Mouse (Mus musculus) embryonic fibroblast, embryonic 13.5 days (primary cell): ENCODE data around the gene Cep162. TPM values are rescaled to one million over a fixed set of nuclear protein-coding genes. Genes with fewer than 3 reads are reported as not detected.

Experiments used
- H3K27ac ChIP-seq: 2 replicates; pipeline ENCODE4 v1.5.1; 2012; ENCODE audit warnings: low read length, control low read depth, inconsistent platforms; ENCODE audit not compliant: insufficient read depth
- H3K4me1 ChIP-seq: 2 replicates; pipeline ENCODE4 v1.6.1; 2011; ENCODE audit warnings: low read length; ENCODE audit not compliant: control insufficient read depth, insufficient read depth
- H3K4me3 ChIP-seq: 2 replicates; pipeline ENCODE4 v1.5.1; 2011; ENCODE audit warnings: mild to moderate bottlenecking, control low read depth, low read length; ENCODE audit not compliant: insufficient read depth
- CTCF ChIP-seq: IDR thresholded peaks from 2 replicates; pipeline ENCODE4 v1.5.1; 2011; ENCODE audit warnings: mild to moderate bottlenecking, control low read depth, low read length, moderate library complexity, borderline replicate concordance; ENCODE audit not compliant: insufficient read depth
- POLR2A ChIP-seq: IDR thresholded peaks from 2 replicates; pipeline ENCODE4 v1.6.1; 2011; ENCODE audit warnings: low read depth, mild to moderate bottlenecking, control low read depth, low read length, moderate library complexity
- polyA plus RNA-seq: library from polyadenylated mRNA; stranded (reverse); fragments of >200 nt; gene quantifications from 2 replicates; pipeline ENCODE4 v1.2.4, GENCODE M21; 2011; ENCODE audit warnings: low read depth; ENCODE audit not compliant: missing spikeins, insufficient read length

The Cep162 gene
- polyA plus RNA-seq, 1 experiment: 13.9 TPM

DNA sequence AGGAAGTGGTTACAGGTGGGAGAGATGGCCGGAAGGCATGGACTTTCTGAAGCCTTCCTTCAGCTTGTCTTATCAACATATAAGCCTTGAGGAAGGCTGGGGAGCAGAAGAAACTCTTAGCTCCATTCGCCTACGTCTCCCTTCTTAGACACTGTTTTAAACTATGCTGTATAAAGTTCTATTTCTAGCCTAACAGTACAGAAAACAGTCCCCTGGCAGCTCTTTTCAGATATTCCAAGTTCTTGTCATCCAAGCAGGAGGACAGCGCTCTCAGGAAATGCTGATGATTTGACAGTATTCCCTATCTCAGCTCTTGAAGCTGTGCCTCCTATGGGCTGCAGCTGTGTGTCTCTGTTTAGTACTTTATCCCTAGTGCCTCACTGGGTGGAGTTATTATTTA, 54.4 kb downstream of the Cep162 start:
- H3K4me3 ChIP-seq: no peak overlapping the region
- TF ChIP-seq CTCF (no peak), POLR2A (no peak)
- H3K27ac ChIP-seq: no peak overlapping the region

GRCm38 (mm10) chr9:87200426-87200825, 54.9 kb downstream of the Cep162 start:
- H3K4me3 ChIP-seq: no peak overlapping the region
- H3K4me1 ChIP-seq: no peaks in the 10 kb centered on the region
- TF ChIP-seq CTCF: no peak
- no peak for TF ChIP-seq POLR2A
- no peak overlapping the region for H3K27ac ChIP-seq

More for the DNA sequence above, 54.4 kb downstream of the Cep162 start:
- H3K4me1 ChIP-seq: no peaks in the 10 kb centered on the region

DNA sequence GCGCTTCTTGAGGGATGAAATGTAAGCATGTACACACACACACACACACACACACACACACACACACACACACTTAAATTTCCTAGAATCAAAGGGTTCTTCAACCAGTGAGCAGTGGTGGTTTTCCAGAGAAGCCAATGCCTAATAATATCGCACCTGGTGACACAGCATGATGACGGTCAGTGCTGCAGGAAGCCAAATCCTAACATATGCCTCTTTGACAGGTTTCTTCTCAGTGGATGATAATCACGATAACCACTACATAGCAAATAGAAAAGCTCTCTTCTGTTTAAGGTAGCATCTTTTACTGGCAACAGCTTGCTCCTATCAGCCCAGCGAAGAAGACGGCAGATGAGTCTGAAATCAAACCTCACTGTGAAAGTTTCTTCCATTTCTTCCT, 57.3 kb downstream of the Cep162 start:
- no peaks in the 10 kb centered on the region; the same call in 1 of the 2 replicates for H3K4me1 ChIP-seq

DNA sequence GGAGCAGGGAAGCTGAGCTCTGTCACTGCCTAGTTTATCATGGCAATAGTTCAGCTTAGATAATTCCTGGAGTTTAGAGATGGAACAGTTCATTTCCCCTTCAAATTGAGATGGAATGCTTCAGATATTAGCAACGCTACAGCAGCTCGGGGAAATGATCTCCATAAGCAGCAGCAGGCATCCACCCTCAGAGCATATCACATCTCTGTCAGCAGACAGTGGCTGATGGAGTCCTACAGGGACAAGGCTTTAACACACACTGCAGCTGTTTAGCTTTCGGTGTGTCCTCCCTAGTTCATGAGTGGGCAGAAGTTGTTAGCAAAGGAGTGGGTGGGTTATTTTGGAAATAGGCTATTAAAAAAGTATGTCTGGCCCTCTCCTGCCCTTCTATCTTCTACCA, 58.1 kb downstream of the Cep162 start:
- TF ChIP-seq CTCF (no peak), POLR2A (no peak)
- no peak overlapping the region for H3K27ac ChIP-seq
- H3K4me1 ChIP-seq: no peaks in the 10 kb centered on the region; the same call in 1 of the 2 replicates
- H3K4me3 ChIP-seq: no peak overlapping the region

More for the DNA sequence above, 57.3 kb downstream of the Cep162 start:
- no peak for TF ChIP-seq POLR2A
- TF ChIP-seq CTCF: no peak
- Histone ChIP-seq H3K27ac (no peak overlapping the region), H3K4me3 (no peak overlapping the region)

DNA sequence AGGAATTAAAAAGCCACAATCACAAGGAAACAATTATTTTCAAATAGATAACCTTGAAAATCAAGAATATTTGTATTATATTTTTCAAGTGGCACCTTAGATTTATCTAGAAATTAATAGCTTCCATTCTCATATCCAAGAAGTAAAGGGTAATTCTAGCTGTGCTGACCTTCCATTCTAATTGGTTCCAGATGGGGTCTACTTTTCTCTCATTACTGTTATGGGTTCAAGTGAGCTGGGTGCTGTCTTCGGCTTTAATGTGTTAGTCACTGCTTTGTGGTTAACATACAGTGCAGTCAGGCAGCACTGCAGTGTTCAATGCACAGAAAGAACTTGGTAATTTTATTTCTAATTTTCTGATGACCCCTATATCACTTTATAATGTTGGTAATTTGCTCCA, 61.6 kb downstream of the Cep162 start:
- no peak overlapping the region for H3K27ac ChIP-seq
- TF ChIP-seq CTCF (no peak), POLR2A (no peak)
- H3K4me3 ChIP-seq: no peak overlapping the region
- no peaks in the 10 kb centered on the region; the same call in 1 of the 2 replicates for H3K4me1 ChIP-seq

DNA sequence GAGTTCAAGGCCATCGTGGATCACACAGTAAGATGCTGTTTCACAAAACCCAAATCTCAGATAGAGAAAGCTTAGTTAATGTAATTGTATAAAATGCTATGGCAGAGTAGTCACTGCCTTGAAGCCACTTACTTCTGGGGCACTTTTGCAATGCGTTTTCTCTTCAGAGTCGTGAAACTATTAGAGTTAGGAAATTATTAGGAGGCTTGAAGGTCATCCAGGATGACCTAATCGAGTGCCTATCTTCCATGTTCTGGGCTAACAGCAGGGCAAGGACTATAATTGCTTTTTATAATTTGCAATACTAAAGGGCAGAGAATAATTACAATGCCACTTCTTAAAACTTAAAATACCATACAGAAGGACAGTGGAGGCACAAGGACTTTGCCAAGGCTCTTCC, 68.0 kb downstream of the Cep162 start:
- no peaks in the 10 kb centered on the region for H3K4me1 ChIP-seq
- no peak overlapping the region for H3K27ac ChIP-seq
- H3K4me3 ChIP-seq: no peak overlapping the region
- TF ChIP-seq POLR2A: no peak
- TF ChIP-seq CTCF: no peak

- no peak overlapping the region for H3K27ac ChIP-seq
- H3K4me1 ChIP-seq: no peaks in the 10 kb centered on the region
- no peak for TF ChIP-seq CTCF
- TF ChIP-seq POLR2A: no peak
- no peak overlapping the region for H3K4me3 ChIP-seq
Measured at GRCm38 (mm10) chr9:87182231-87182630, 73.1 kb downstream of the Cep162 start.

DNA sequence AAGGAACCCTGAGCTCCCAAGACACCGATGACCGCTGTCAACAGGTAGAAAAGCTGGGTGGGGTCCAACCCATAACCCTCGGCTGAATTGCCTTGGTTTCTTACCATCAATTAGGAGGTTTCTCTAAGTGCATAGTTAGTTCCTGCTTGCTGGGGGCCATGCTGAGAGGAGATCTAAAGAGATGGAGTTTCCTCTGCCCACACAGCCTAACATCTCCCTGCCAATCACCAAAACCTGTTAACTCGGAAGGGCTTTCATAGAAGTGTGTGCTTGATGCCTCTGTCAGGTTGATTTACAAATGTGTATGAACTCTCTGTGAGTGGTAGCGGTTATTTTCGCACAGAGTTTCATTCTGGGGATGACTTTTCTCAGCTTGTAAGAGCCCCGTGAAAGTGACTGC, 76.8 kb downstream of the Cep162 start:
- Histone ChIP-seq H3K4me3 (no peak overlapping the region), H3K4me1 (no peaks in the 10 kb centered on the region), H3K27ac (no peak overlapping the region)
- TF ChIP-seq POLR2A (no peak), CTCF (no peak)

GRCm38 (mm10) chr9:87171517-87171916, 83.8 kb downstream of the Cep162 start:
- TF ChIP-seq POLR2A: no peak
- H3K4me3 ChIP-seq: no peak overlapping the region
- no peaks in the 10 kb centered on the region for H3K4me1 ChIP-seq
- no peak overlapping the region for H3K27ac ChIP-seq

DNA sequence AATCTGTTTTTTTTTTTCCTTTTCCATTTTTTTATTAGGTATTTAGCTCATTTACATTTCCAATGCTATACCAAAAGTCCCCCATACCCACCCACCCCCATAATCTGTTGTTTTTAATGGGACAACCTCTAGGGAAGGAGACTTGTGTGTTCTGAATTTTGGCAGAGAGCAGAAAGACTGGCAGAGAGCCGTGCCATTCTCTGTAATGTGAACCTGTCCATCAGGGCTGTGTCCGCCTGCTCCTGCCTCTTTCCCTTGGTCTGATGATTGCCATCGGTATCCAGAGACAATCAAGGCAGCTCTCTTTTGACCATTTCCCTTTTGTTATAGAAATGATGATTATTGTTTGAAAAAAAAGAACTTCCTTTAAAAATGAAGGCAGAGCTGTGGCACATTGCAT, 84.4 kb downstream of the Cep162 start:
- Histone ChIP-seq H3K4me3 (no peak overlapping the region), H3K4me1 (no peaks in the 10 kb centered on the region), H3K27ac (no peak overlapping the region)
- TF ChIP-seq CTCF (no peak), POLR2A (no peak)

GRCm38 (mm10) chr9:87169144-87169543, 86.2 kb downstream of the Cep162 start:
- Histone ChIP-seq H3K4me1 (no peaks in the 10 kb centered on the region), H3K4me3 (no peak overlapping the region), H3K27ac (no peak overlapping the region)
- TF ChIP-seq CTCF (no peak), POLR2A (no peak)
